Mouse (Mus musculus): ENCODE data around the gene Clip4. TPM values are rescaled to one million over a fixed set of nuclear protein-coding genes. Genes with fewer than 3 reads are reported as not detected.

Gene Clip4
- total RNA-seq, 2 experiments from 2014 or later: 44.7 to 58.8 TPM

GRCm38 (mm10) chr17:71782699-71783365 lies 14.6 kb downstream of the Clip4 start:
- DNase-seq: peak; percentile 10

GRCm38 (mm10) chr17:71783366-71783735 lies 15.1 kb downstream of the Clip4 start:
- DNase-seq: no peak

More at GRCm38 (mm10) chr17:71782699-71783365, 14.6 kb downstream of the Clip4 start:
- intact Hi-C loops (cut with DNase I; ENCODE audit: low total_unique reads): no loop called here

GRCm38 (mm10) chr17:71786456-71786855 lies 18.2 kb downstream of the Clip4 start:
- no peak for DNase-seq
- intact Hi-C loops (cut with DNase I; ENCODE audit: low total_unique reads): no loop called here

More at GRCm38 (mm10) chr17:71783366-71783735, 15.1 kb downstream of the Clip4 start:
- intact Hi-C loops (cut with DNase I; ENCODE audit: low total_unique reads): no loop called here

GRCm38 (mm10) chr17:71791109-71791508 lies 22.8 kb downstream of the Clip4 start:
- intact Hi-C loops (cut with DNase I; ENCODE audit: low total_unique reads): no loop called here
- DNase-seq: no peak

- intact Hi-C loops (cut with DNase I; ENCODE audit: low total_unique reads): no loop called here
Measured at GRCm38 (mm10) chr17:71791622-71792021, 23.3 kb downstream of the Clip4 start.

GRCm38 (mm10) chr17:71795521-71796205 lies 27.4 kb downstream of the Clip4 start:
- intact Hi-C loops (cut with DNase I; ENCODE audit: low total_unique reads): no loop called here
- no peak for DNase-seq

More at GRCm38 (mm10) chr17:71791622-71792021, 23.3 kb downstream of the Clip4 start:
- no peak for DNase-seq

- no peak for DNase-seq
- intact Hi-C loops (cut with DNase I; ENCODE audit: low total_unique reads): no loop called here
Measured at GRCm38 (mm10) chr17:71803456-71803855, 35.2 kb downstream of the Clip4 start.

- DNase-seq: no peak
- intact Hi-C loops (cut with DNase I; ENCODE audit: low total_unique reads): no loop called here
Measured at GRCm38 (mm10) chr17:71803876-71804275, 35.6 kb downstream of the Clip4 start.

GRCm38 (mm10) chr17:71811070-71811469 lies 42.8 kb downstream of the Clip4 start:
- no peak for DNase-seq

GRCm38 (mm10) chr17:71816136-71816864 lies 48.0 kb downstream of the Clip4 start:
- intact Hi-C loops (cut with DNase I; ENCODE audit: low total_unique reads): no loop called here
- DNase-seq: no peak

More at GRCm38 (mm10) chr17:71811070-71811469, 42.8 kb downstream of the Clip4 start:
- intact Hi-C loops (cut with DNase I; ENCODE audit: low total_unique reads): no loop called here

GRCm38 (mm10) chr17:71823622-71824306 lies 55.5 kb downstream of the Clip4 start:
- no peak for DNase-seq
- intact Hi-C loops (cut with DNase I; ENCODE audit: low total_unique reads): no loop called here

- DNase-seq: no peak
- intact Hi-C loops (cut with DNase I; ENCODE audit: low total_unique reads): no loop called here
Measured at GRCm38 (mm10) chr17:71826603-71827002, 58.3 kb downstream of the Clip4 start.

- intact Hi-C loops (cut with DNase I; ENCODE audit: low total_unique reads): no loop called here
- DNase-seq: no peak
Measured at GRCm38 (mm10) chr17:71827627-71828026, 59.4 kb downstream of the Clip4 start.

- intact Hi-C loops (cut with DNase I; ENCODE audit: low total_unique reads): no loop called here
- no peak for DNase-seq
Measured at GRCm38 (mm10) chr17:71828647-71829414, 60.6 kb downstream of the Clip4 start.

- DNase-seq: no peak
- intact Hi-C loops (cut with DNase I; ENCODE audit: low total_unique reads): no loop called here
Measured at GRCm38 (mm10) chr17:71831960-71832359, 63.7 kb downstream of the Clip4 start.

- intact Hi-C loops (cut with DNase I; ENCODE audit: low total_unique reads): no loop called here
- no peak for DNase-seq
Measured at GRCm38 (mm10) chr17:71862184-71862583, 93.9 kb downstream of the Clip4 start.

GRCm38 (mm10) chr17:71862895-71863294 lies 94.6 kb downstream of the Clip4 start:
- intact Hi-C loops (cut with DNase I; ENCODE audit: low total_unique reads): no loop called here
- DNase-seq: no peak

GRCm38 (mm10) chr17:71864039-71864438 lies 95.8 kb downstream of the Clip4 start:
- no peak for DNase-seq
- intact Hi-C loops (cut with DNase I; ENCODE audit: low total_unique reads): no loop called here

- no peak for DNase-seq
- intact Hi-C loops (cut with DNase I; ENCODE audit: low total_unique reads): no loop called here
Measured at GRCm38 (mm10) chr17:71865437-71865836, 97.2 kb downstream of the Clip4 start.

Data from gastrocnemius, postnatal 14 days (tissue).